Mouse (Mus musculus) intestine, embryonic 16.5 days (tissue): Measurements from ENCODE around the gene Bean1. TPM values are rescaled to one million over a fixed set of nuclear protein-coding genes. Genes with fewer than 3 reads are reported as not detected.
"Not testable (repeated sequence)": the region's sequence is repeated elsewhere in the genome, so short reads cannot be mapped to it uniquely, and the experiment has no call there.

Source experiments
- ATAC-seq: fragments of 200-750 bp; cut with Nextera tagmentation; 2 replicates; pipeline ENCODE4 v1.8.0; 2017; ENCODE audit warnings: moderate TSS enrichment, moderate library complexity
- H3K27ac ChIP-seq: fragments of 300-500 bp; sonication (generic); 2 replicates; pipeline ENCODE4 v1.5.1; 2014; ENCODE audit warnings: mild to moderate bottlenecking, low read length
- H3K27me3 ChIP-seq: fragments of 300-500 bp; sonication (generic); replicated peaks from 2 replicates; pipeline ENCODE4 v1.6.1; 2014; ENCODE audit warnings: low read length, control low read depth, mixed read lengths; ENCODE audit not compliant: control insufficient read depth, insufficient read depth
- H3K36me3 ChIP-seq: fragments of 300-500 bp; sonication (generic); 2 replicates; pipeline ENCODE4 v1.6.1; 2014; ENCODE audit warnings: low read length, control low read depth; ENCODE audit not compliant: control insufficient read depth, insufficient read depth
- H3K4me1 ChIP-seq: fragments of 300-500 bp; sonication (generic); 2 replicates; pipeline ENCODE4 v1.6.1; 2014; ENCODE audit warnings: low read length, control low read depth, mixed read lengths; ENCODE audit not compliant: control insufficient read depth, insufficient read depth
- H3K4me2 ChIP-seq: fragments of 300-500 bp; sonication (generic); 2 replicates; pipeline ENCODE4 v1.6.1; 2014; ENCODE audit warnings: low read depth, low read length, control low read depth
- H3K4me3 ChIP-seq: fragments of 300-500 bp; sonication (generic); 2 replicates; pipeline ENCODE4 v1.5.1; 2014; ENCODE audit warnings: mild to moderate bottlenecking, low read length
- H3K9ac ChIP-seq: fragments of 300-500 bp; sonication (generic); 2 replicates; pipeline ENCODE4 v1.6.1; 2014; ENCODE audit warnings: low read depth, low read length
- H3K9me3 ChIP-seq: fragments of 300-500 bp; sonication (generic); 2 replicates; pipeline ENCODE4 v1.6.1; 2016; ENCODE audit warnings: low read length, control low read depth; ENCODE audit not compliant: control insufficient read depth
- WGBS: fragments of 180-500 bp; shearing (Covaris S2); extraction: QIAGEN DNeasy Blood & Tissue Kit; methylation state at CpG from one replicate; pipeline ENCODE4 v1.1.7; 2014; 5-methylcytosine and 5-hydroxymethylcytosine counted together
- polyA plus RNA-seq: library from polyadenylated mRNA; unstranded; fragments of >200 nt; fragmentation: Nextera tagmentation; extraction: Ambion mirVana; gene quantifications from 2 replicates; pipeline ENCODE4 v1.2.1, GENCODE M21; 2015

The Bean1 gene
- polyA plus RNA-seq, 1 experiment from 2014 or later: 1.1 TPM

DNA sequence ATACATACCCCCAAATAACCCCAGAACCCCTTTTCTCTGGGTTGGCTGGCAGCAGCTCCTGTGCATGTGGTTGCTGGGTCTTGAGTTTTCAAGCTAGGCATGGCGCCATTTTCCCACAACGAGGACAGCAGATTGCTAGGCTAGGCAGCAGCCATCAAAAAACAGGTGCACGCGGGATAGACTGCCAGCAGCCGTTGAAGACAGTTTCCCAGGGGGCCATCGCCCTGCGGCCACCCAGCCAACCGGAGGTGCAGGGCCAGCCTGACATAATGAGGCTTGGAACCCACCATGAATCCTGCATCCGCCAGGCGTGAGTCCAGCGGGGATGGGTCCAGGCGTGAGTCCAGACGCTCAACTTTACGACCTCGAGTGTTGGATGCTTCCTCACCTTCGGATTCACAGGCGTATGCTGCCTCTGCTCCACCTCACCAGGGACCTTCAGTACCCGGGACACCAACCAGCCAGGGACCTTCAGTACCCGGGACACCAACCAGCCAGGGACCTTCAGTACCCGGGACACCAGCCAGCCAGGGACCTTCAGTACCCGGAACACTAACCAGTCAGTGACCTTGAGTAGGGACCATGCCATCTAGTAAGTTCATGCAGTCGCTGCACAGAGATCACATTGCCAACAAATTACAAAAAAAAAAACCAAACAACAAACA is 94.2 kb downstream of the Bean1 start:
- not testable (repeated sequence) for ATAC-seq, H3K27me3 ChIP-seq, H3K9me3 ChIP-seq, H3K27ac ChIP-seq, H3K4me2 ChIP-seq, H3K4me3 ChIP-seq, H3K36me3 ChIP-seq, H3K9ac ChIP-seq, H3K4me1 ChIP-seq
- WGBS: 97% methylated on average over 22 of the region's 22 CpGs

DNA sequence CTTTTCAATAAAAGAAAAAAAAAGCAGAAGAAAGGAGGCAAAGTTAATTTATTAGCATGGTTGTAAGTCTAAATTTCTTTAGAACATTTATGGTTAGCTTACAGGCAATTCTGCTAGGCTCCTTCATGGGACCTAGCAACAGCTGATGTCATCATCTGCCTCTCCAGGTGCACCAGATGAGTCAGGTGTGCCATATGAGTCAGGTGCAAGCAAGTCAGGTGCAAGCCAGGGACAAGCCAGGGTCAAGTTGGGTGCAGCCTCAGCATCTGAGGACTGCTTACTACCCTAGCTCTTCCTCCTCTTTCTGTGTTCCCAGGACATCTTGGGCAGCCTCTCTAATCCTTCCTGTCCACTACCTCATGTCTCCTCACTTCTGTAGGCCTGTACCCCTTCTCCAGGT is 98.1 kb downstream of the Bean1 start:
- Histone ChIP-seq H3K4me1 (no peaks in the 10 kb centered on the region), H3K9me3 (no peaks in the 10 kb centered on the region), H3K27me3 (no peaks in the 10 kb centered on the region), H3K27ac (no peak overlapping the region), H3K36me3 (no peaks in the 10 kb centered on the region), H3K4me2 (no peak overlapping the region), H3K4me3 (no peak overlapping the region), H3K9ac (no peak overlapping the region)
- 0 out of 2 replicates have a peak, but pooled peaks have one; percentile 46 for ATAC-seq

Other genes starting within 250 kb of the Bean1 start
- gene Cdh5, start 68.8 kb upstream of the Bean1 start, polyA plus RNA-seq: 17.8 and 19.7 TPM in 2 replicates
- gene Tk2, start 78.1 kb downstream of the Bean1 start, polyA plus RNA-seq: 13.4 and 14.0 TPM in 2 replicates
- gene Cklf, start 80.4 kb downstream of the Bean1 start, polyA plus RNA-seq: 27.6 and 30.6 TPM in 2 replicates
- gene Cmtm2a, start 122.7 kb downstream of the Bean1 start, polyA plus RNA-seq: not detected in 2 replicates
- not detected in 2 replicates for gene Gm45711, start 139.6 kb downstream of the Bean1 start, polyA plus RNA-seq
- gene Cmtm1, start 139.7 kb downstream of the Bean1 start, polyA plus RNA-seq: not detected in 2 replicates
- gene Gm11020, start 151.1 kb downstream of the Bean1 start, polyA plus RNA-seq: not detected in 2 replicates
- not detected in 2 replicates for gene Cmtm2b, start 151.8 kb downstream of the Bean1 start, polyA plus RNA-seq
- 98.2 and 105 TPM in 2 replicates for gene Cmtm3, start 169.0 kb downstream of the Bean1 start, polyA plus RNA-seq
- gene Cmtm4, start 225.4 kb downstream of the Bean1 start, polyA plus RNA-seq: 4.2 and 5.1 TPM in 2 replicates